Mouse (Mus musculus) inflammation-experienced regulatory T-cells, adult 6 months (primary cell): ENCODE measurements around the gene Trim37. TPM values are rescaled to one million over a fixed set of nuclear protein-coding genes. Genes with fewer than 3 reads are reported as not detected.
"Not testable (repeated sequence)": the region's sequence is repeated elsewhere in the genome, so short reads cannot be mapped to it uniquely, and the experiment has no call there.

Experiments
- ATAC-seq: one replicate; pipeline ENCODE4 v1.8.0; 2017
- polyA plus RNA-seq, 3 experiments: library from polyadenylated mRNA; unstranded; fragments of 100-300 nt; shearing (Covaris generic); gene quantifications; one replicate each; pipeline ENCODE4 v1.2.1; 2017

Trim37 gene
- polyA plus RNA-seq, 3 experiments from 2014 or later, result 5.0 to 9.7 (median 7.6) TPM

- no peak for ATAC-seq
These were observed 106.5 kb downstream of the Trim37 start for GRCm38 (mm10) chr11:87233377-87233776.

- no peak for ATAC-seq
These were observed 108.0 kb downstream of the Trim37 start for GRCm38 (mm10) chr11:87234743-87235485.

GRCm38 (mm10) chr11:87235486-87235872 is 108.6 kb downstream of the Trim37 start:
- no peak for ATAC-seq

GRCm38 (mm10) chr11:87238891-87239530 is 112.1 kb downstream of the Trim37 start:
- ATAC-seq, result no peak

- ATAC-seq, result no peak
These were observed 113.4 kb downstream of the Trim37 start for GRCm38 (mm10) chr11:87240141-87240832.

- no peak for ATAC-seq
These were observed 113.9 kb downstream of the Trim37 start for GRCm38 (mm10) chr11:87240833-87241215.

GRCm38 (mm10) chr11:87241256-87241655 is 114.4 kb downstream of the Trim37 start:
- ATAC-seq, result no peak

GRCm38 (mm10) chr11:87245171-87245840 is 118.4 kb downstream of the Trim37 start:
- no peak for ATAC-seq

- ATAC-seq, result no peak
These were observed 119.3 kb downstream of the Trim37 start for GRCm38 (mm10) chr11:87246107-87246651.

GRCm38 (mm10) chr11:87246724-87247493 is 120.0 kb downstream of the Trim37 start:
- ATAC-seq, result no peak

- no peak for ATAC-seq
These were observed 120.6 kb downstream of the Trim37 start for GRCm38 (mm10) chr11:87247494-87247866.

GRCm38 (mm10) chr11:87250132-87250531 is 123.3 kb downstream of the Trim37 start:
- no peak for ATAC-seq

GRCm38 (mm10) chr11:87253294-87253693 is 126.4 kb downstream of the Trim37 start:
- ATAC-seq, result no peak

- no peak for ATAC-seq
These were observed 127.3 kb downstream of the Trim37 start for GRCm38 (mm10) chr11:87254149-87254548.

- ATAC-seq, result no peak
These were observed 130.4 kb downstream of the Trim37 start for GRCm38 (mm10) chr11:87257282-87257681.

GRCm38 (mm10) chr11:87259792-87260191 is 132.9 kb downstream of the Trim37 start:
- no peak for ATAC-seq

- ATAC-seq, result not testable (repeated sequence)
These were observed 134.8 kb downstream of the Trim37 start for GRCm38 (mm10) chr11:87261705-87262104.

- ATAC-seq, result no peak
These were observed 137.1 kb downstream of the Trim37 start for GRCm38 (mm10) chr11:87263946-87264345.

- no peak for ATAC-seq
These were observed 139.4 kb downstream of the Trim37 start for GRCm38 (mm10) chr11:87266246-87266645.

GRCm38 (mm10) chr11:87268803-87269202 is 141.9 kb downstream of the Trim37 start:
- ATAC-seq, result no peak
